Mouse (Mus musculus) ovary, postnatal 10 days (tissue): ENCODE measurements around the gene 4931429L15Rik.
A peak's percentile ranks its signal among the peaks of the same experiment; 100 is the strongest.

ENCODE experiments used
- DNase-seq: peaks from one replicate; pipeline ENCODE4 v3.0.0; 2022; ENCODE audit warnings: low spot score

4931429L15Rik gene

DNA sequence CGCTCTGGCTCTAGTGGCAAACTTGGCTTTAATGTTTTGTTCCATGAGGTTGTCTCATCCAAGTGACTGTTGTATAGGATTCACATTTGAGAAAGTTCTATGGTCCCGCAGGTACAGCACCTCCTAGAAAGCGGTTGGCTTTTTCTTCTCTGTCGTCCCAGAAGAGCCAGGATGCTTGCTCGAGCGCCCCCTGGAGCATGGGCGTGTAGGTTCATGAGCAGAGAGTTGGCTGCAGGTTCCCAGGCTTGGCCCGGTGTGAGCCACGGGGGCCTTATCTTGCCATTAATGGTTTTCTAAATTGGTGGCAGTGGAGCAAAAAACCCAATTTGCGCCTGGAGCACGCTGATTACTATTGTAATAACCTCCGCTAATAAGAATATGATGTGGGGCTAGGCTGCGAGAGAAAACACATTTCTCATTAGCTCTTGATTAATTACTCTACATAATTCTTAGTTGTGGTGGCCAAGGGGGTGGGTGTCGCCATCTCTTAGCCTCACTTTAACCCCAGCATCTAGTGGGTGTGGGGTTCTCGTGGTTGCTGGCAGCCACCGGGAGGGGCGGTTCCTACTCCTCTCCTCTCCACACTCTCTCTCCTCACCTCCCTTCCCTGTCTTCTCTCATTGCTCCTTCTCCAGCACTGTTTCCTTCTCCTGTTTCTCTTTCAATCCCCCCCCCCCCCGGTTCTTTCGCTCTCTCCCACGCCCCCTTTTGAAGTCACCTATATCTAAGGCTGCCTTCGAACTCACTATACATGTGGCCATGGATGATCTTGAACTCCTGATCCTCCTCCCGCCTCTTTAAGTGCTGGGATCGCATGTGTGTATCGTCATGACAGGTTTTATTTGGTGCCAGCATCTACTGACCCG, 8.2 kb upstream of the 4931429L15Rik start:
- no peak for DNase-seq

DNA sequence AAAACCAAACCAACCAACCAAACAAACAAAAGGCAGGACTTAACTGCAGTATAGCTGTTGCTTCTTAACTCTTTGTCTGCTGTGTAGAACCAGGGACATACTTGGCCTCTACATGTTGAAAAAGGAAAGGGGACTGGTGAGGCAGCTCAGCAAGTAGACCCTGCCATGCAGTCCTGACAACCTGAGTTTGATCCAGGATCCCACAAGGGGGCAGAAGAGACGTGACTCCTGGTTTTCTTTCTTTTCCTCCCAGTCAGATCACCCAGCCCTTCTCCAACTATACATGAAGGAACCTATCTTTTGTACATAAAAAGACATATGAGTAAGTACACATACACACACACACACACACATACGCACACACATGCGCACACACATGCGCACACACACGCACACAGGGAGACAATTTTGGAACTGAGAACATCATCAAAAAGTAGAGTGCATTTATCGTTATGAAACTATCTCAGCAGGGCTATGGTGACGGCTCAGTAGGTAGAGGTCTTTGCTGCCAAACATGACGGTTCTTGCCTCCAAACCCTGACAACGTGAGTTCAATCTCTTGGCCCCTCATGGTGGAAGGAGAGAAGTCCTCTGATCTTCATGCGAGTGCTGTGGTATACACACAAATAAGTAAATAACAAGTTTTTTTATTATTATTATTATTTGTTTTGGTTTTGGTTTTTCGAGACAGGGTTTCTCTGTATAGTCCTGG, 7.1 kb upstream of the 4931429L15Rik start:
- DNase-seq: no peak

DNA sequence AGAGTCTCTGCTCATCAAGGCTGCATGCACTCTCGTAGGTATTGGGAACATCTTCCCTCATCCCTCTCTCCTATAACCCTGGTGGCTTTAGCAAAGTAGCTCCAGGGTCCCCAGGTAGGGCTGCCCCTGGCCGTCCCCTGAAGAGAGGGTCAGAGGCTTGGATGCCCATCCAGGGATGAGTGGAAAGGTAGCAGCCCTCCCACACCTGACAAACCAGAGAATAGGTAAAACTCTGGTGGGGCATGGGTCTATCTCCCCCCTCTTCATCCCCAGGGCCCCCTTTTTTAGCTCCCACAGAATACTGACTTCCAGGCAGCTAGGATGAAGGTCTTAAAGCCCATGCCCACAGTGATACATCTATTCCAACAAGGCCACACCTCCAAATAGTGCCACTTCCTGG, 675 bp upstream of the 4931429L15Rik start:
- no peak for DNase-seq

DNA sequence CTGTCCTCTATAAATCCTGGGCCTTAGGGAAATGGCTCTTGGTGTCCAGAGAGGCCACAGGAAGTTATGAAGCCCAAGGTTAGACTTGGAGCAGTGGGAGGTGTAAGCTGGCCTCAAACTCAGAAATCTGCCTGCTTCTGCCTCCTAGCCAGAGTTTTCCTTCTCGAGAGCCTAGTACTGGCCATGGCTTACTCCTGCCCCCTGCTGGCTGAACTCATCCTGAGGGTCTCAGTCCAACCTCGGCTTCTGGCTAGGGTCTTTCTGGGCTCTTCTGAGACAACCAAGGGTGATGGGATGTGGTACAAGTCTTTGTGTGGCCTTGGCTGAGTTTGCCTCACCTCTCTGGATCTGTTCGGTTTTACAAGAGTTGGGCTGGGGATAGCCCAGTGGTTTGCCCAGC, 1.8 kb downstream of the 4931429L15Rik start:
- no peak for DNase-seq

DNA sequence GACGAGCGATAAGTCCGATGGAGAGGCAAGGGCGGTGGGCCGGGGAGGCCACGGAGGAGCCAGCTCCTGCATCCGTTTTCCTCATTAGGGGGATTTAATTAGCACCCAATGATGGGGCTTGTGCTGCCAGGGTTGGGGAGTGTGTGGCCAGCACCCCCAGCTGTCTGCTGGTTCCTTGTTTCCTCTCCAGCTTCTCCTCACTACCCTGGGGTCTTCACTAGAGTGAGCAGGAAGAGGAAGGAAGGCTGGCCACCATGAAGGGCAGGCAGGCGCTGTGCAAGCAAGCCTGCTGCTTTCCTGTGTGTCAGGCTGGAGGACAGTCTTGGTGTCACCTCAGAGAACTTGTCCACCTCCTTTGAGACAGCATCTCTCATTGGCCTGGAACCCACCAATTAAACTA, 2.9 kb downstream of the 4931429L15Rik start:
- DNase-seq: no peak

DNA sequence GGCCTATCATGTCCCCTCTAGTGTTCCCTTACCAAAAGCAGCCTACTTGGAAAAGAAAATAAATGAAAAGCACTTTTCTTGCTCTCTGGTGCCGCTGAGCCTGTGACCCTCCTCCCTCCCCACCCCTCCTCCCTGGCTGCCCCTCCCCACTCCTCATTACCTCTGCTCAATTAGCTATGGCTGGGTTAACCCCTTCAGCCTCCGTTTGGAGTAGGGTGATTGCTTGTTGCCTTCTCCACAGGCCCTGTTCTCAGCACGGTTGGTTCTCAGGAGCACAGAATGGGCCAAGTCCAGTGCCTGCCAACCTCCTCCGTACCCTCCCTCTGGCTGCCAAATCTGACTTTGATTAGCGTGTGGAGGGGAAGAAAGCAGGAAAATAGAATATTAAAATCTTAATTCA, 3.4 kb downstream of the 4931429L15Rik start:
- DNase-seq: no peak

DNA sequence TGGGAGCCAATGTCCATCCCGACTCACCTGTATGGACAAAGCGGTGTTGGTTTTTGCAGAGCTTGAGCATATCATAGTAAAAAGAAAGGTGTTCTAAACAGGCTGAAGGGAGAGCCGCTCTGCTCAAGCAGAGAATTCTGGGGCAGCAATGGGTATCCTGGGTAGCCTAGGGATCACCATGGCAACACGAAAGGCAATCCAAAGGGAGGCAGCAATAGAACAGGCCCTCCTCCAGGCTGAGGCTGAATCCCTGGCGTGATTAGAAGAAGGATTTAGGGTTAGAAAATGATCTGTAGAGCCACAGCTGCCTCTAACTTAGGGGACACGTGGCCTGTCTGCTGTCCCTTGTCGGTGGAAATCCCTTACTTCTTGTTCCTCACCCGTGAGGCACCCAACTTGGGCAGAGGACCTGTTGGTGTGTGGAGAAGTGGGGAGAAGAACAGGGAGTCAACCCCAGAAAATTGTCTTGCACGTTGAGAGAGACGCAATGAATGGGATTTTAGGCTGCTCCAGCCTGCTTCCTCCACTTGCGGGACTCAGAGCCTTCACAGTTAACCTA, 3.9 kb downstream of the 4931429L15Rik start:
- no peak for DNase-seq

DNA sequence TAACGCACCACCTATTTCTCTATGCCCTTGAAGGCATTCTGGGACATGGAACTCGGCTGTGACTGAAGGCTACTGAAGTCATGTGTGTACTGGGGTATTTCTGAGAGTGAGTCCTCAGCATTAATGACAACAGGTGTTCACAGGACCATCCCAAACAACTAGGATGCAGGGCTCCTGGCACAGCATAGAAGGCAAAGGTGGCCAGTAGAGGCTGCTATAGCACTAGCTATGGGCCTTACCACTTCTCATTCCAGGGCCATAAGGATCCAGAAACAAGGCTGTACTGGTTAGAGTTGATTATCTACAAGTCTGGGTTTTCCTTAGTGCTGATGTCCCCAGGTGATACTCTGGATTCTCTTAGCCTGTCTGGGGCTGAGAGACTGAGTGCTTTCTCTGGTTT, 4.9 kb downstream of the 4931429L15Rik start:
- DNase-seq: no peak

DNA sequence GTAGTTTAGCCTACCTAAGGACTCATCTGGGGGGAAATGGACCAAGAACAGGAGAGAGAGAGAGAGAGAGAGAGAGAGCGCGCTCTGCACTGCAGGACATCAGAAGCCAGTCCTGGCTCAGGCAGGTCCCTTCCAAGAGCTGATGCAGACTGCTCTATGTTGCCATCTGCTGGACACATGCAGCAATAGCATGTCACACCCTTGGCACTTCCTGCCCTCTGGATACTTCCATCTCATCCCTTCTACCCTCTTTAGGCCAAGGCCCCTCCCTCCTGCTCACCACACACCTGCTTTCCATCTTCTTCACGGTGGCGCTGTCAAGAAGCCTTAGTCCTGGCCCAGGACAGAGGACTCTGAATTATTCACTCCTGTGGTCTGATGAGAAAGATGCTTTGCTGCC, 5.3 kb downstream of the 4931429L15Rik start:
- peak; percentile 25 for DNase-seq

DNA sequence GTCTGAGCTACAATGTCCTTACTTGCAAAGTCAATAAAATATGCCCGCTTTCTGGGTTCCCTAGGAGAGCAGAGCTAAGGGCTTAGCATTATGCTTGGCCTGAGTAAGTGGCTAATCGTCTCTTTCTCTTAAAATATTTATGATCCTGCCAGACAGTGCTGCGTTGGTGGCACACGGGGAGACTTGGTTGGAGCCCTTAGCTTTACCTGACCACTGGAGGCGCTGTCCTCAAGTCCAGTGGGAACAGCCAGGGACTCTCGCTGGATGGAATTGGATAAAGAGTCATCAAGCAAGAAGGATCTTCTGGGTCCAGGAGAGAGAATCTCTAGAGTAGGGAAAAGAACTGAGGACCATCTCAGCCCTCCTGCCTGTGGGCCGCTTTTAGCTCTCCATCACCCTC, 10.7 kb downstream of the 4931429L15Rik start:
- no peak for DNase-seq

DNA sequence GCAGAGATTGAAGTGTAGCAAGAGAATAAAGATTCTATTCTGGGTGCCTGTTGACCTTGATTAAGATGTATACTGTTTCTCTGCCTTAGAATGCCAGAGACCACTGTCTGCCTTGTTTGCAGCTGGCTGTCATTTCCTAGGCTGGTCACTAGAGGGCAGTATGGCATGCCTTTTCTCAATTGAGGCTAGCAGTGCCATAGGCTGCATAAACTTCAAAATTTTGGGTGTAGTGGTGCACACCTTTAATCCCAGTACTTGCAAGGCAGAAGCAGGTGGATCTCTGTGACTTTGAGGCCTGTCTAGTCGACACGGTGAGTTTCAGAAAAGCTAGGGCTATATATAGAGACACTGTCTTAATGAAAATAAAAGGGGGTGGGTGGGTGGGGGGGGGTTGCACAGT, 17.6 kb downstream of the 4931429L15Rik start:
- no peak for DNase-seq

DNA sequence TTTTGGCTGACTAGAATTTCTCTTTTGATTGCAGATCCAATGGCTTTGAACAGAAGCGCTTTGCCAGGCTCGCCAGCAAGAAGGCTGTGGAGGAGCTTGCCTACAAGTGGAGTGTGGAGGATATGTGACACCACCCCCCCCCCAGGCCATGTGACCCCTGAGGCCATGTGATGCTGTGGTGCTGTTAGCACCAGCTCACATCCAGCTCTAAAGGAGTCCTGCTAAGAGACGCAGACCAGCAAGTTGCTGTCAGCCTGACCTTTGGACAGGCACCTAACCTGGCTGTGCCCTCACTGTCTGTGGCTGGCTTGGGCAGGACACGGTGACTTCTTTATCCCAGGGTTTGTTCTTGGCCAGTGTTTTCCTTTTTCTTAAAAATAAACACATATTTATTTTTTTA, 21.4 kb downstream of the 4931429L15Rik start:
- DNase-seq: no peak

DNA sequence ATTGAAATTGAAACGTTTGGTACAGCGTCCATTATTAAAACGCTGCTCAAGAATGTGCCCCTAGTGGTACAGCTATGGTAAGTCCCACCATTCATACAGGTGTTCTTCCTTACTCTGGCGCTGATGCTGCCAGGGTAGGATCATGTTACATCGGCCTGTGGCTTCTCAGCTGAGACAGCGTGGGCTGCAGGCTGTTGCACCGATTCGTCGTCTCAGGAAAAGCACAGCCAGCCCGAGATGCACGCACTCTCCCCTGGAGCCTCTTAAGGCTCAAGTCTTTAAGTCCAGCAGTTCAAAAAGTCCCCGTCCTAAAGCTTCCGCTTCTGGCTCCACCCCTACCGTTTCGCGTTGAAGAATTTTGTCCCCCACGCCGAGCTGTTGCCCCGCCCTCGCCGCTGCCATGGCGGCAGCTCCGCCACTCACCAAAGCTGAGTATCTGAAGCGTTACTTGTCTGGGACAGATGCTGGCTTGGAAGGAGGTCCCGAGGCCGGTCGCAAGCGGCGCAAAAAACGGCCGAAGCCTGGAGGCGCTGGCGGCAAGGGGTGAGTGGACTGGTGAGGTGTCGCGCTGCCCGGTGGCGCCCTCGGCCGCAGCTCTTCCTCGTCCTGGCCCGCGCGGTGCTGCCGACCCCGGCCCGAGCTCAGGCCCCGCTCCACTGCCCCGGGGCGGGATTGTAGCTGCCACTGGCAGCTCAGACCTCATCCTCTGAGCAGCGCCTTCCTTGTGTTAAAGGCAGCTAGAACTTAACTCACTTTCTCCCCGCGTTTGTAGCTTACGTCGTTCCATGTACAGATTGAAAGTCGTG, 37.0 kb downstream of the 4931429L15Rik start, which contains the start of gene Bud13:
Gene Bud13 (plus strand): TSS at position 378 of the 806 bp plus-strand sequence.
- DNase-seq: peak; percentile 96

DNA sequence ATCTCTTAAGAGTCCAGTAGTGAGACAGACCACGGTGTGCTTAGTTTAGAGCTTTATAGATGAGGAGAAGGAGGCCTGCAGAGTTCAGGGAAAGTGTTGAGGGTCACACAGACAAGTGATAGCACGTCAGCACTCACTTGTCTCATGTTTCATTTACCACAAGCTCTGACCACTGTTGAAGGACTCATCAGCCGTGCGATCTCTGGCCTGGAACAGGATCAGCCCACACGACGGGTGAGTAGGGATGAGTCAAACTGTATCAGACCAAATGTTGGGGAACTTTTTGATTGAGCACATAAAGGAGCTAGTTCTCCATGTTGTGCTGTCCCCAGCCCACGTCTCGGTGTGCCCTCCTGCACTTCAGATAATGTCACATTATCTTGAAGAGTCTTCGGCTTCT, 45.3 kb downstream of the 4931429L15Rik start:
- DNase-seq: no peak

DNA sequence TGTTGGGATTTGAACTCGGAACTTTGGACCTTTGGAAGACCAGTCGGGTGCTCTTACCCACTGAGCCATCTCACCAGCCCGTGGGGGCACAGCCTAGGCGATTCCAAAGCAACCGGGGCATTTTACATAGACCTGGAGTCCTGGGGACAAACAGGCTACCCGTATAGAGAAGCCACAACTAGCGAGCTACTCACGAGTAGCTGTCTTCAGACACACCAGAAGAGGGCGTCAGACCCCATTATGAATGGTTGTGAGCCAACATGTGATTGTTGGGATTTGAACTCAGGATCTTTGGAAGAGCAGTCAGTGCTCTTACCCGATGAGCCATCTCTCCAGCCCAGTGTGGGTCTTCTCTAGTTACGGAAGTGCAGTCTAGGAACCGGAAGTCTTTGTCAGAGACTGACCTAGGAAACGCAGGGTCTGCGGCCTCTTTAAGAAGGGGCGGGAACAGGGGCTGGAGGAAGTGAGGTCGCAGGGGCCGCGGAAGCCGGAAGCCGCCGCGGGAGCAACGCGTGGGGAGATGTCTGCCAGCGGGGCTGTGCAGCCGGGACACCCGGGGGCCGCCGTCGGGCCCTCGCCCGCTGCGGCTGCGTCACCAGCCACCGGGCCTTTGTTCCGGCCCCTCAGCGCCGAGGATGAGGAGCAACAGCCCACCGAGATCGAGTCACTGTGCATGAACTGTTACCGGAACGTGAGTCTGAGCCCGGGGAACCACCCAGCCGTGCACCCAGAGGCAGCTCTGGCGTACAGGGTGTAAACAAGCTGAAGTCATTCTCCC, 46.9 kb downstream of the 4931429L15Rik start, which contains the start of gene Zpr1:
Gene Zpr1 (plus strand): TSS at position 388 of the 778 bp plus-strand sequence.
- DNase-seq: peak; percentile 60

DNA sequence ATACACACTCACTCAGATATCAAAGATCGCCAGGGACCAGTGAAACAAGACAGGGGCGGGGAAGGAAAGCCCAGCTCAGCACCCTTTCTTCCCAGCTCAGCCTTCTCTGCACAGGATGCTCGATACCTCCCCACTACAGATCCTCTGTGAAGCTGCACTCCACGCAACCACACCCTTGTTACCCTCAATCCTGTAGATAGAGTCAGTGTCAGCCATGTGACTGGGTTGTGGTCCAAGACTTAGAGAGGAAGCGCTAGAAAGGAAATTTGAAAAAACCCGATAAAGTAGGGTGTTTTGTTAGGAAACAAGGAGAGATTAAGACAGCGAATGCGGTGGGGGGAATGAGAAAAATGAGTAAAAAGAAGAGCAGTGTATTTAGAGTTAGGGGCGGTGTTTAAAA, 47.7 kb downstream of the 4931429L15Rik start:
- DNase-seq: no peak

DNA sequence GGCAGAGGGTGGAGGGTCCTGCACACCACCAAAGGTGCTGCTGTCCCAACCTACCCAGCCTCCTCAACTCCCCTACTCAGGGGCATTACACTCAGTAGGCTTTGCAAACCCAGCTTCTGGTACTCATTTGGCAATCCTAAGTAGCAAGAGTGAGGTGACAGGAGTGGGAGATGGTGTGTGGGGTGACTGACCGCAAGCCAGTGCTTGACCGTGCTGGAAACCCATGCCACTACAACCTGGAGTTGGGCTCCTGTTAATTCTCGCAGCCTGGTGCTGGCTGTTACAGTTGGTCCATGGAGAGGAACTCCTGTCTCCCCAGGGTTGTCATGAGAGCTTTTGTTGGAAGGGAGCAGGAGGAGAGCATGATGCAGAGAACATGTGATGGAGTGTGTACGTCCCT, 49.0 kb downstream of the 4931429L15Rik start:
- DNase-seq: no peak

DNA sequence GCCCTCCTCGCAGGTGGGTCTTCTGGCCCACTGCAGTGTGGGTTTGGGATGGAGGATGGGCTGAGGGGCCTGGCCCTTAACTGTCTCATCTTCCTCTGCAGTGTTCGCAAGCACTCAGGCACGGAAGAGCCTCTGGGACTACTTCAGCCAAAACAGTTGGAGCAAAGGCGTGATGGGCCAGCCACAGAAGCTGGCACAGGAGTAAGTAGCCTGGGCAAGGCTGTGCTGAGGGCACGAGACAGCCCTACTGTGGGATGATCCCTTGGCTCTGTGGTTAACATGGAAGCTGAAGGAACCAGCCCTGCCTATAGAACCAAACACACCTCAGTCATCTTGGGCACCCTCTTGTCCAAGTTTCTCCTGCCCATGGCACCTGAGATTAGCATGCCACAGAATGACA, 50.7 kb downstream of the 4931429L15Rik start:
- DNase-seq: no peak

DNA sequence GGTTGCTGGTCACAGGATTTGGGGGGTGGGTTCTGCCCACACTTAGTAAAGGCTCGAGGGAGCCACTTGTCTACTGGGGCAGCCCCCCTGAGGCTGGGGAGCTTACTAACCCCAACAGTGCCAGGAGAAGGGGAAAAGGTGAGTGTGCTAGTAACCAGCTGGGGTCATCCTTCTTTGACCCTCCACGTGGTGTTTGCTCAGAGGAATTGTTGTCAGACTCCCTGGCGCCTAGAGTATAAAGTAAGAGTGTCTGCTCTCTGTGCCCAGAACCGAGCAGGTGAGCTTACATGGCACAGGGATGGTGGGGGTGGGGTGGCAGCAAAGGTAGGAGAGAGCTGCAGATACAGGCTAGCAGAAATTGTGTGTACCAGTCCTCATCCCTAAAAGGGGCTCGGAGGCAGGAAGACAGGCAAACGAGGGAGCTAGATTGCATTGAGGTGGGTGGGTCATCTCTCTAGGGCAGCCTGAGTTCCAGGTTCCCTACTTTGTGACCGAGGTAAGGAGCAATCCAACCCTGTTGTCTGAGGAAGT, 51.4 kb downstream of the 4931429L15Rik start, which contains the start of gene Apoa5:
Gene Apoa5 (plus strand): TSS at position 291 of the 531 bp plus-strand sequence.
- no peak for DNase-seq

DNA sequence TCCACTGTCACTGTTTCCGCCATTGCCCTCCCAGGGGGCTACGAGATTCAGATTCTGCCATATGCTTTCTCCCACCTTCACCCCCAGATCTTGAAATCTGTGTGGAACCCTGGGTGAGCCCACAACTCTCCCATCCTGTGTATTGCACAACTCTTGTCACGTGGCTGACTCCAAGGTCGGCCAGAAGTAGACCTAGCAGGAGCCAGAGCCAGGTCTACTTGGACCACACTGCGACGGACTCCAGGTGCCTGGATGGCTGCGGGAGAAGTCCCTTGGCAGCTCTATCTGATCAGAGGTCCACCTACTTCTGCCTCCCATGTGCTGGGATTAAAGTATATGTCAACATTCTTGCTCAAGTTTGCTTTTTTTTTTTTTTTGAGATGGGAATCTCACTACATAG, 58.7 kb downstream of the 4931429L15Rik start:
- no peak for DNase-seq

DNA sequence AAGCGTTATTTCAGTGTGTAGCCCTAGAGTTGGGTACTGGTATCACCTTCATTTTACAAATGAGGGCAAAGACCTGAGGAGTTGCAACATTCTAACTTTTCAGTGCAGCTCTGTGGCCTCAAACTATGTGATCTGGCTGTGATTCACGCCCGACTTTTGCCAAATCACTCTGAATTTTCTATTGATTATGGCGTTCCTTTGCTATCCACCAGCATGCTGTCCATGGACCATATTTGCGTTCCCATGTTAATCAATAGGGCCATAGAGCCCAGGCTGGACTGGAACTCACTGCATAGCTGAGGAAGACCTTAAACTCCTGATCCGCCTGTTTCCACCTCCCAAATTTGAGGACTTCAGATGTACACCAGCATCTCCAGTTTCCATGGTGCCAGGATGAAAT, 60.7 kb downstream of the 4931429L15Rik start:
- DNase-seq: no peak
